10 mouse cellular contexts compared by ENCODE assay signal in the genomic region with DNA sequence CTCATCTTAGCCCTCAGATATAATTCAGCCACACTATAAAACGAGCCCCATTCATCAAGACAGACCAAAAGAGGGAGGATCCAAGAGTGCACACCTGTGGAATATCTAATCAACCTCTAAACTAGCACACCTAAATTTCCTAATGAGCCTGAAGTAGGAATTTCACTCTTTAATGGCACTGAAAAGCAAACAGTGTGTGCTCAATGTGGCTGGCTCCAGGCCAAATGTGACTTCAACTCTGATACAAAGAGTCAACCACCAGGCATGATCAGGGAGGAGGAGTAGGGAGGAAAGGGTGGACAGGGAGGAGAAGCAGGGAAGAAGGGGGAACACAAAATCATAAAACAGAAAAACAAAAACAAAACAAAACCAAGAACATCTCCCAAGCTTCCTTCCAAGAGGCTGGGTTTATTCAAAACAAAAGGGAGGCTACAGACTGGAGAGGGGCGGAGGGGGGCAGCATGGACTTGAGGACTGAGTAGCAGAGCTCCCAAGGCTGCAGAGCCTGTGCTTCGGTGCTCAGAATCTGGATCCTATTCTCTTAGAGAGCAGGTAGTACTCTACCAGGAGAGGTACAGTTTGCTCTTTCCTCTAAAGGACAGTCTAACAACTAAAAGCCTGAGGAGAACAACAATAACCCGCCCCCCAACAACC.
A peak's percentile ranks its signal among the peaks of the same experiment; 100 is the strongest.
DNase-seq lines count a peak whose midpoint lies in the region; ATAC-seq lines count a peak whose summit lies in the region.
"Had no signal": no experiment of that assay in that cellular context is flagged by ENCODE, and none has a peak within 500 bp of the region (broad histone marks: within the 10 kb centered on the region; RNA-seq: fewer than 3 reads in every experiment).

No protein-coding gene starts in this region.

- peak; percentile 41 for DNase-seq in embryonic facial prominence, embryonic 14.5 days (ENCODE audit: low spot score)
- no peak for DNase-seq in embryonic facial prominence, embryonic 10.5 days (ENCODE audit: low spot score)
- peak; percentile 7 for DNase-seq in urinary bladder, postnatal 25 days (ENCODE audit: low spot score)
- DNase-seq in urinary bladder, postnatal 10 days (ENCODE audit: low spot score) = no peak
- no peak for DNase-seq in frontal cortex, postnatal 14 days (ENCODE audit: low spot score in 2 of 2)
- no peak for DNase-seq in neural tube, embryonic 10.5 days (ENCODE audit: extremely low spot score, low spot score)
- DNase-seq in natural killer cell, adult 2 months (ENCODE audit: low spot score in 2 of 2) = no peak

- H3K9me3 ChIP-seq in embryonic facial prominence, embryonic 14.5 days (ENCODE audit: control insufficient read depth, low read length) = no peaks in the 10 kb centered on the region
- no peaks in the 10 kb centered on the region for H3K9me3 ChIP-seq in embryonic facial prominence, embryonic 10.5 days
- H3K9me3 ChIP-seq in liver, embryonic 16.5 days (replicated peaks; ENCODE audit: control insufficient read depth, low read length) = no peaks in the 10 kb centered on the region
- H3K9me3 ChIP-seq: hindbrain, embryonic 15.5 days; midbrain, embryonic 12.5 days had no signal

- H3K4me2 ChIP-seq in embryonic facial prominence, embryonic 14.5 days (ENCODE audit: low read depth, low read length) = no peak overlapping the region
- H3K4me2 ChIP-seq in liver, embryonic 16.5 days (ENCODE audit: low read depth, low read length) = no peak overlapping the region
- H3K4me2 ChIP-seq: hindbrain, embryonic 15.5 days; midbrain, embryonic 12.5 days had no signal

- H3K27ac ChIP-seq in embryonic facial prominence, embryonic 14.5 days (replicated peaks; ENCODE audit: low read depth, low read length) = no peak overlapping the region
- no peak overlapping the region for H3K27ac ChIP-seq in embryonic facial prominence, embryonic 10.5 days (replicated peaks)
- H3K27ac ChIP-seq in liver, embryonic 16.5 days (ENCODE audit: low read length) = no peak overlapping the region
- H3K27ac ChIP-seq: hindbrain, embryonic 15.5 days had no signal

- no peak for ATAC-seq in embryonic facial prominence, embryonic 14.5 days (ENCODE audit: low read depth)
- peak; percentile 53; the same call in 1 of the 2 replicates for ATAC-seq in liver, embryonic 16.5 days (ENCODE audit: low read depth)

- H3K4me3 ChIP-seq in embryonic facial prominence, embryonic 14.5 days (ENCODE audit: low read depth, low read length) = no peak overlapping the region
- no peak overlapping the region for H3K4me3 ChIP-seq in embryonic facial prominence, embryonic 10.5 days
- no peak overlapping the region for H3K4me3 ChIP-seq in liver, embryonic 16.5 days (ENCODE audit: low read depth, low read length)
- H3K4me3 ChIP-seq: hindbrain, embryonic 15.5 days; midbrain, embryonic 12.5 days had no signal

- H3K9ac ChIP-seq in embryonic facial prominence, embryonic 14.5 days (ENCODE audit: low read depth, low read length) = no peak overlapping the region
- H3K9ac ChIP-seq in liver, embryonic 16.5 days (ENCODE audit: low read depth, low read length) = no peak overlapping the region
- H3K9ac ChIP-seq: hindbrain, embryonic 15.5 days; midbrain, embryonic 12.5 days had no signal

- 78% methylated on average over 4 of the region's 4 CpGs for WGBS in embryonic facial prominence, embryonic 14.5 days
- 74% methylated on average over 4 of the region's 4 CpGs for WGBS in embryonic facial prominence, embryonic 10.5 days
- WGBS in liver, embryonic 16.5 days (ENCODE audit: insufficient replicate concordance) = 68% methylated on average over 4 of the region's 4 CpGs

- peaks cover 14% of the 10 kb centered on the region for H3K4me1 ChIP-seq in embryonic facial prominence, embryonic 14.5 days (ENCODE audit: control insufficient read depth, insufficient read depth, low read length)
- peaks cover 66% of the 10 kb centered on the region for H3K4me1 ChIP-seq in embryonic facial prominence, embryonic 10.5 days
- peaks cover 10% of the 10 kb centered on the region for H3K4me1 ChIP-seq in liver, embryonic 16.5 days (ENCODE audit: control insufficient read depth, low read depth, low read length)

- H3K36me3 ChIP-seq in embryonic facial prominence, embryonic 14.5 days (ENCODE audit: control insufficient read depth, insufficient read depth, low read length) = no peaks in the 10 kb centered on the region
- no peaks in the 10 kb centered on the region for H3K36me3 ChIP-seq in embryonic facial prominence, embryonic 10.5 days (replicated peaks)
- no peaks in the 10 kb centered on the region for H3K36me3 ChIP-seq in liver, embryonic 16.5 days (ENCODE audit: control insufficient read depth, insufficient read depth)
- H3K36me3 ChIP-seq: hindbrain, embryonic 15.5 days; midbrain, embryonic 12.5 days had no signal

- no peaks in the 10 kb centered on the region for H3K27me3 ChIP-seq in embryonic facial prominence, embryonic 14.5 days (replicated peaks; ENCODE audit: control insufficient read depth, insufficient read depth, low read length)
- H3K27me3 ChIP-seq in embryonic facial prominence, embryonic 10.5 days (replicated peaks; ENCODE audit: low read depth, poor library complexity, severe bottlenecking) = no peaks in the 10 kb centered on the region
- no peaks in the 10 kb centered on the region for H3K27me3 ChIP-seq in liver, embryonic 16.5 days (ENCODE audit: control insufficient read depth, insufficient read depth, low read depth, low read length)
- H3K27me3 ChIP-seq: hindbrain, embryonic 15.5 days; midbrain, embryonic 12.5 days had no signal

Comparison
In these comparisons a context has a peak if more than half of its experiments do, and no peak if none do; other contexts are left out.
1. DNase-seq: peak in embryonic facial prominence, embryonic 14.5 days (single experiment) and urinary bladder, postnatal 25 days (single experiment); none in embryonic facial prominence, embryonic 10.5 days (single experiment), urinary bladder, postnatal 10 days (single experiment), frontal cortex, postnatal 14 days (0 of 2), neural tube, embryonic 10.5 days (single experiment) and natural killer cell, adult 2 months (0 of 2).